Mouse (Mus musculus) kidney, embryonic 16.5 days (tissue): ENCODE measurements around the gene Dapk2. TPM values are rescaled to one million over a fixed set of nuclear protein-coding genes. Genes with fewer than 3 reads are reported as not detected.

ENCODE experiments used
- ATAC-seq: fragments of 200-750 bp; cut with Nextera tagmentation; 2 replicates; pipeline ENCODE4 v1.8.0; 2017; ENCODE audit warnings: moderate TSS enrichment; ENCODE audit not compliant: low FRiP score, low TSS enrichment
- H3K27ac ChIP-seq: fragments of 300-500 bp; sonication (generic); 2 replicates; pipeline ENCODE4 v1.5.1; 2014; ENCODE audit warnings: low read length
- H3K27me3 ChIP-seq: fragments of 300-500 bp; sonication (generic); 2 replicates; pipeline ENCODE4 v1.6.1; 2014; ENCODE audit warnings: low read length, control low read depth, mixed read lengths; ENCODE audit not compliant: insufficient read depth
- H3K36me3 ChIP-seq: fragments of 300-500 bp; sonication (generic); 2 replicates; pipeline ENCODE4 v1.6.1; 2014; ENCODE audit warnings: low read length, control low read depth, mixed read lengths; ENCODE audit not compliant: insufficient read depth
- H3K4me1 ChIP-seq: fragments of 300-500 bp; sonication (generic); 2 replicates; pipeline ENCODE4 v1.6.1; 2014; ENCODE audit warnings: low read length, control low read depth, mixed read lengths; ENCODE audit not compliant: insufficient read depth
- H3K4me2 ChIP-seq: fragments of 300-500 bp; sonication (generic); replicated peaks from 2 replicates; pipeline ENCODE4 v1.6.1; 2014; ENCODE audit warnings: low read depth, low read length
- H3K4me3 ChIP-seq: fragments of 300-500 bp; sonication (generic); 2 replicates; pipeline ENCODE4 v1.5.1; 2014; ENCODE audit warnings: mild to moderate bottlenecking, low read length
- H3K9ac ChIP-seq: fragments of 300-500 bp; sonication (generic); replicated peaks from 2 replicates; pipeline ENCODE4 v1.6.1; 2014; ENCODE audit warnings: low read length
- H3K9me3 ChIP-seq: fragments of 300-500 bp; sonication (generic); 2 replicates; pipeline ENCODE4 v1.6.1; 2016; ENCODE audit warnings: low read length, control low read depth
- WGBS: fragments of 180-500 bp; shearing (Covaris S2); extraction: QIAGEN DNeasy Blood & Tissue Kit; methylation state at CpG from one replicate; pipeline ENCODE4 v1.1.7; 2014; 5-methylcytosine and 5-hydroxymethylcytosine counted together
- polyA plus RNA-seq: library from polyadenylated mRNA; unstranded; fragments of >200 nt; fragmentation: Nextera tagmentation; extraction: Ambion mirVana; gene quantifications from 2 replicates; pipeline ENCODE4 v1.2.1, GENCODE M21; 2015

Gene Dapk2
- polyA plus RNA-seq, 1 experiment from 2014 or later = 4.9 TPM

GRCm38 (mm10) chr9:66160155-66160554 is 2.1 kb downstream of the Dapk2 start:
- Histone ChIP-seq H3K4me1 (no peaks in the 10 kb centered on the region; the same call in 1 of the 2 replicates), H3K27ac (no peak overlapping the region), H3K4me3 (no peak overlapping the region), H3K4me2 (no peak overlapping the region), H3K9me3 (no peaks in the 10 kb centered on the region), H3K36me3 (no peaks in the 10 kb centered on the region), H3K27me3 (no peaks in the 10 kb centered on the region), H3K9ac (no peak overlapping the region)
- WGBS = 98% methylated on average over 2 of the region's 2 CpGs
- ATAC-seq = no peak

GRCm38 (mm10) chr9:66162995-66163394 is 5.0 kb downstream of the Dapk2 start:
- Histone ChIP-seq H3K9ac (no peak overlapping the region), H3K4me2 (no peak overlapping the region), H3K27ac (no peak overlapping the region), H3K36me3 (no peaks in the 10 kb centered on the region), H3K27me3 (no peaks in the 10 kb centered on the region), H3K9me3 (no peaks in the 10 kb centered on the region), H3K4me1 (no peaks in the 10 kb centered on the region), H3K4me3 (no peak overlapping the region)
- WGBS = 87% methylated on average over 9 of the region's 9 CpGs
- ATAC-seq = no peak

GRCm38 (mm10) chr9:66167222-66167621 is 9.2 kb downstream of the Dapk2 start:
- H3K36me3 ChIP-seq = no peaks in the 10 kb centered on the region

GRCm38 (mm10) chr9:66168233-66168632 is 10.2 kb downstream of the Dapk2 start:
- no peaks in the 10 kb centered on the region for H3K4me1 ChIP-seq
- no peak for ATAC-seq
- H3K4me3 ChIP-seq = no peak overlapping the region

More at GRCm38 (mm10) chr9:66167222-66167621, 9.2 kb downstream of the Dapk2 start:
- Histone ChIP-seq H3K27me3 (no peaks in the 10 kb centered on the region), H3K9me3 (no peaks in the 10 kb centered on the region), H3K4me2 (no peak overlapping the region), H3K4me1 (no peaks in the 10 kb centered on the region), H3K4me3 (no peak overlapping the region), H3K27ac (no peak overlapping the region), H3K9ac (no peak overlapping the region)
- no peak for ATAC-seq
- 83% methylated on average over 5 of the region's 5 CpGs for WGBS

GRCm38 (mm10) chr9:66170506-66170905 is 12.5 kb downstream of the Dapk2 start:
- no peaks in the 10 kb centered on the region for H3K27me3 ChIP-seq
- no peaks in the 10 kb centered on the region for H3K9me3 ChIP-seq
- no peaks in the 10 kb centered on the region for H3K36me3 ChIP-seq
- H3K27ac ChIP-seq = no peak overlapping the region
- H3K4me3 ChIP-seq = no peak overlapping the region
- ATAC-seq = no peak
- no peak overlapping the region for H3K9ac ChIP-seq
- WGBS = 57% methylated on average over 5 of the region's 5 CpGs
- no peak overlapping the region for H3K4me2 ChIP-seq
- H3K4me1 ChIP-seq = no peaks in the 10 kb centered on the region

More at GRCm38 (mm10) chr9:66168233-66168632, 10.2 kb downstream of the Dapk2 start:
- H3K27ac ChIP-seq = no peak overlapping the region
- no peaks in the 10 kb centered on the region for H3K9me3 ChIP-seq
- WGBS = 17% methylated on average over 1 of the region's 1 CpGs
- no peak overlapping the region for H3K4me2 ChIP-seq
- H3K27me3 ChIP-seq = no peaks in the 10 kb centered on the region
- no peak overlapping the region for H3K9ac ChIP-seq
- no peaks in the 10 kb centered on the region for H3K36me3 ChIP-seq

- no peaks in the 10 kb centered on the region for H3K36me3 ChIP-seq
- H3K4me1 ChIP-seq = no peaks in the 10 kb centered on the region
- ATAC-seq = no peak
- WGBS = 70% methylated on average over 12 of the region's 12 CpGs
- no peak overlapping the region for H3K4me2 ChIP-seq
- no peak overlapping the region for H3K27ac ChIP-seq
- H3K9ac ChIP-seq = no peak overlapping the region
- H3K9me3 ChIP-seq = no peaks in the 10 kb centered on the region
- H3K27me3 ChIP-seq = no peaks in the 10 kb centered on the region
- H3K4me3 ChIP-seq = no peak overlapping the region
Measured at GRCm38 (mm10) chr9:66171275-66171921, 13.4 kb downstream of the Dapk2 start.

- Histone ChIP-seq H3K4me2 (no peak overlapping the region), H3K9me3 (no peaks in the 10 kb centered on the region), H3K4me1 (no peaks in the 10 kb centered on the region), H3K9ac (no peak overlapping the region), H3K4me3 (no peak overlapping the region), H3K36me3 (no peaks in the 10 kb centered on the region), H3K27ac (no peak overlapping the region), H3K27me3 (no peaks in the 10 kb centered on the region)
- 96% methylated on average over 5 of the region's 5 CpGs for WGBS
- no peak for ATAC-seq
Measured at GRCm38 (mm10) chr9:66173316-66173855, 15.4 kb downstream of the Dapk2 start.

GRCm38 (mm10) chr9:66174985-66175384 is 17.0 kb downstream of the Dapk2 start:
- no peak for ATAC-seq
- no peaks in the 10 kb centered on the region for H3K36me3 ChIP-seq
- no peak overlapping the region for H3K4me3 ChIP-seq
- no peaks in the 10 kb centered on the region for H3K9me3 ChIP-seq
- no peak overlapping the region for H3K4me2 ChIP-seq
- no peaks in the 10 kb centered on the region for H3K27me3 ChIP-seq
- 89% methylated on average over 3 of the region's 3 CpGs for WGBS
- H3K9ac ChIP-seq = no peak overlapping the region
- H3K4me1 ChIP-seq = no peaks in the 10 kb centered on the region
- H3K27ac ChIP-seq = no peak overlapping the region

GRCm38 (mm10) chr9:66177975-66178374 is 20.0 kb downstream of the Dapk2 start:
- no peak overlapping the region for H3K4me3 ChIP-seq
- no peak overlapping the region for H3K9ac ChIP-seq
- 24% methylated on average over 1 of the region's 1 CpGs for WGBS
- H3K36me3 ChIP-seq = no peaks in the 10 kb centered on the region
- H3K4me2 ChIP-seq = no peak overlapping the region
- no peaks in the 10 kb centered on the region for H3K9me3 ChIP-seq
- no peak overlapping the region for H3K27ac ChIP-seq
- peaks cover 6% of the 10 kb centered on the region; the same call in 1 of the 2 replicates for H3K4me1 ChIP-seq
- ATAC-seq = no peak
- H3K27me3 ChIP-seq = no peaks in the 10 kb centered on the region

- 83% methylated on average over 6 of the region's 6 CpGs for WGBS
- no peak overlapping the region for H3K4me2 ChIP-seq
- H3K4me3 ChIP-seq = no peak overlapping the region
- no peaks in the 10 kb centered on the region for H3K36me3 ChIP-seq
- no peak for ATAC-seq
- no peak overlapping the region for H3K9ac ChIP-seq
- H3K9me3 ChIP-seq = no peaks in the 10 kb centered on the region
- H3K4me1 ChIP-seq = peaks cover 6% of the 10 kb centered on the region; the same call in 1 of the 2 replicates
- no peak overlapping the region for H3K27ac ChIP-seq
- no peaks in the 10 kb centered on the region for H3K27me3 ChIP-seq
Measured at GRCm38 (mm10) chr9:66179795-66180194, 21.8 kb downstream of the Dapk2 start.
